19 mouse cellular contexts compared by ENCODE assay signal in genomic region chr10:108455883-108456282, GRCm38 (mm10).
DNase-seq lines count a peak whose midpoint lies in the region; ATAC-seq and TF ChIP-seq lines count a peak whose summit lies in the region.
"Had no signal": no experiment of that assay in that cellular context is flagged by ENCODE, and none has a peak within 500 bp of the region (broad histone marks: within the 10 kb centered on the region; RNA-seq: fewer than 3 reads in every experiment).

No protein-coding gene starts in this region.

- peak; percentile 51 for TF ChIP-seq CTCF in left cerebral cortex, adult 2 months (IDR thresholded peaks at IDR 0.05)
- peak; percentile 50 for TF ChIP-seq CTCF in stomach, postnatal 0 days (IDR thresholded peaks at IDR 0.05; ENCODE audit: low read depth)

- H3K4me1 ChIP-seq in hindbrain, embryonic 14.5 days (replicated peaks; ENCODE audit: control insufficient read depth, insufficient read depth, low read length): no peaks in the 10 kb centered on the region
- H3K4me1 ChIP-seq in hindbrain, embryonic 13.5 days (replicated peaks): no peaks in the 10 kb centered on the region
- no peaks in the 10 kb centered on the region for H3K4me1 ChIP-seq in stomach, postnatal 0 days (replicated peaks; ENCODE audit: control insufficient read depth, insufficient read depth)
- H3K4me1 ChIP-seq: forebrain, embryonic 13.5 days had no signal

- H3K9ac ChIP-seq in hindbrain, embryonic 14.5 days: no peak overlapping the region
- H3K9ac ChIP-seq in hindbrain, embryonic 13.5 days: no peak overlapping the region
- H3K9ac ChIP-seq in stomach, postnatal 0 days (ENCODE audit: low read length): no peak overlapping the region
- H3K9ac ChIP-seq: forebrain, embryonic 13.5 days; liver, embryonic 15.5 days had no signal

- no peaks in the 10 kb centered on the region for H3K9me3 ChIP-seq in hindbrain, embryonic 14.5 days (ENCODE audit: control insufficient read depth, low read length)
- no peaks in the 10 kb centered on the region for H3K9me3 ChIP-seq in hindbrain, embryonic 13.5 days
- H3K9me3 ChIP-seq in stomach, postnatal 0 days (ENCODE audit: control insufficient read depth, low read length): no peaks in the 10 kb centered on the region
- H3K9me3 ChIP-seq: forebrain, embryonic 13.5 days; liver, embryonic 15.5 days had no signal

- H3K36me3 ChIP-seq in hindbrain, embryonic 14.5 days (replicated peaks; ENCODE audit: control insufficient read depth, insufficient read depth): no peaks in the 10 kb centered on the region
- H3K36me3 ChIP-seq in hindbrain, embryonic 13.5 days: no peaks in the 10 kb centered on the region
- H3K36me3 ChIP-seq in stomach, postnatal 0 days (ENCODE audit: control insufficient read depth, insufficient read depth, low read length): no peaks in the 10 kb centered on the region
- H3K36me3 ChIP-seq: liver, embryonic 15.5 days had no signal

- WGBS in hindbrain, embryonic 14.5 days: 82% methylated on average over 2 of the region's 2 CpGs
- WGBS in hindbrain, embryonic 13.5 days: 87% methylated on average over 2 of the region's 2 CpGs
- WGBS in stomach, postnatal 0 days: 69% methylated on average over 2 of the region's 2 CpGs

- ATAC-seq in hindbrain, embryonic 14.5 days (ENCODE audit: low FRiP score): no peak
- no peak for ATAC-seq in hindbrain, embryonic 13.5 days (ENCODE audit: low FRiP score)
- no peak for ATAC-seq in stomach, postnatal 0 days (ENCODE audit: low FRiP score, low TSS enrichment)
- ATAC-seq: forebrain, embryonic 13.5 days; intestine, embryonic 16.5 days had no signal

- no peak overlapping the region for H3K4me2 ChIP-seq in hindbrain, embryonic 14.5 days (replicated peaks)
- no peak overlapping the region for H3K4me2 ChIP-seq in hindbrain, embryonic 13.5 days
- H3K4me2 ChIP-seq in stomach, postnatal 0 days (replicated peaks; ENCODE audit: low read depth): no peak overlapping the region
- H3K4me2 ChIP-seq: forebrain, embryonic 13.5 days; heart, embryonic 11.5 days; liver, embryonic 15.5 days had no signal

- no peak for TF ChIP-seq EP300 in stomach, postnatal 0 days (optimal IDR thresholded peaks at IDR 0.05)

- H3K27ac ChIP-seq in hindbrain, embryonic 14.5 days: no peak overlapping the region
- H3K27ac ChIP-seq in hindbrain, embryonic 13.5 days: no peak overlapping the region
- peak overlapping the region; percentile 86; the same call in 1 of the 2 replicates for H3K27ac ChIP-seq in left cerebral cortex, adult 2 months
- H3K27ac ChIP-seq in stomach, postnatal 0 days (replicated peaks): no peak overlapping the region
- H3K27ac ChIP-seq: forebrain, embryonic 13.5 days; liver, embryonic 15.5 days had no signal

- H3K4me3 ChIP-seq in hindbrain, embryonic 14.5 days (replicated peaks; ENCODE audit: low read length): no peak overlapping the region
- H3K4me3 ChIP-seq in hindbrain, embryonic 13.5 days: no peak overlapping the region
- no peak overlapping the region for H3K4me3 ChIP-seq in left cerebral cortex, adult 2 months
- no peak overlapping the region for H3K4me3 ChIP-seq in stomach, postnatal 0 days (ENCODE audit: low read depth, low read length)
- H3K4me3 ChIP-seq: forebrain, embryonic 13.5 days; liver, embryonic 15.5 days had no signal

- intact Hi-C loops in left cerebral cortex, adult 2 months (cut with DNase I): loop anchor here (5.0 to 10.0 kb wide), 8 partner anchors 66 to 1249 kb away; no protein-coding TSS in a partner anchor

- DNase-seq in hindbrain, embryonic 14.5 days (ENCODE audit: low spot score): peak; percentile 55
- DNase-seq in left cerebral cortex, adult 2 months (ENCODE audit: extremely low spot score in 1 of 2, low spot score in 2 of 2): no peak
- no peak for DNase-seq in left cerebral cortex, adult 18-20 months (ENCODE audit: low spot score in 2 of 2)
- peak; percentile 40 for DNase-seq in retina, postnatal 1 day
- no peak for DNase-seq in retina, embryonic 14.5 days (ENCODE audit: low spot score)
- no peak for DNase-seq in stomach, postnatal 0 days (ENCODE audit: low spot score)
- no peak for DNase-seq in testis, postnatal 14 days (ENCODE audit: low spot score)
- DNase-seq: adrenal gland, postnatal 14 days; cerebellum, adult 8-10 months; heart, postnatal 10 days; layer of hippocampus, adult 9-11 months; lung, postnatal 10 days; thymus, adult 18-20 months; thymus, postnatal 4 days had no signal

- no peaks in the 10 kb centered on the region for H3K27me3 ChIP-seq in hindbrain, embryonic 14.5 days (ENCODE audit: control insufficient read depth, insufficient read depth, low read length)
- H3K27me3 ChIP-seq in hindbrain, embryonic 13.5 days: no peaks in the 10 kb centered on the region
- H3K27me3 ChIP-seq in stomach, postnatal 0 days (ENCODE audit: control insufficient read depth, insufficient read depth, low read length): no peaks in the 10 kb centered on the region
- H3K27me3 ChIP-seq: forebrain, embryonic 13.5 days; liver, embryonic 15.5 days had no signal

Comparison
In these comparisons a context has a peak if more than half of its experiments do, and no peak if none do; other contexts are left out.
1. DNase-seq: peak in hindbrain, embryonic 14.5 days (single experiment) and retina, postnatal 1 day (single experiment); none in left cerebral cortex, adult 2 months (0 of 2), left cerebral cortex, adult 18-20 months (0 of 2), retina, embryonic 14.5 days (single experiment), stomach, postnatal 0 days (single experiment) and testis, postnatal 14 days (single experiment).